ENCODE assay signal across 9 mouse cellular contexts in the genomic region with DNA sequence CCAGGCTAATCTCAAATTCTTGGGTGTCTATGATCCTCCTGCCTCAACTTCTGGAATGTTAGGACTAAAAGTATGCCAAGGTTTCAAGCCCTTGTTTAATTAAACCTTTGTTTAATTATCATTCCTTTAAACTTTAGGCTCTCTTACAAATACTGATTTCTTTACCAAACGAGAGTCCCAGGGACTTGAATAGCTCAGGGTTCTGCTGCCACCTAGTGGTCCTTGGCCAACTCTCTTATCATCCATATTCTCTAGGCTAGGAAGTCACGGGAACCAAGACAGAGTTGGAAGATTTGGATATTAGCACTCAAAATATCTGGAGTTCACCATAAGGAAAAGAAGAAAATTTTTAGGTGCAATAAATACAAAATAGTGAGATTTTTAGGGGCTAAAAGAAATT. TPM values are rescaled to one million over a fixed set of nuclear protein-coding genes. Genes with fewer than 3 reads are reported as not detected.
A peak's percentile ranks its signal among the peaks of the same experiment; 100 is the strongest.
DNase-seq lines count a peak whose midpoint lies in the region; ATAC-seq lines count a peak whose summit lies in the region.
"Had no signal": no experiment of that assay in that cellular context is flagged by ENCODE, and none has a peak within 500 bp of the region (broad histone marks: within the 10 kb centered on the region; RNA-seq: fewer than 3 reads in every experiment).

No protein-coding gene starts in this region.

- no peak overlapping the region for H3K9ac ChIP-seq in forebrain, embryonic 14.5 days (ENCODE audit: low read length)
- no peak overlapping the region for H3K9ac ChIP-seq in forebrain, embryonic 13.5 days

- no peak overlapping the region for H3K4me3 ChIP-seq in forebrain, embryonic 14.5 days (ENCODE audit: low read depth, low read length)
- no peak overlapping the region for H3K4me3 ChIP-seq in forebrain, embryonic 13.5 days
- H3K4me3 ChIP-seq: myocyte had no signal

- no peaks in the 10 kb centered on the region for H3K9me3 ChIP-seq in forebrain, embryonic 14.5 days (replicated peaks; ENCODE audit: control insufficient read depth, low read length)
- H3K9me3 ChIP-seq in forebrain, embryonic 13.5 days (replicated peaks), result no peaks in the 10 kb centered on the region

- no peak overlapping the region for H3K27ac ChIP-seq in forebrain, embryonic 14.5 days (ENCODE audit: low read depth, low read length)
- no peak overlapping the region for H3K27ac ChIP-seq in forebrain, embryonic 13.5 days

- no peak for ATAC-seq in forebrain, embryonic 14.5 days
- no peak for ATAC-seq in forebrain, embryonic 13.5 days
- ATAC-seq in megakaryocyte-erythroid progenitor cell, adult 5-6 weeks (replicated peaks; ENCODE audit: low FRiP score, low TSS enrichment, poor library complexity, severe bottlenecking), result peak; percentile 87

- WGBS in forebrain, embryonic 14.5 days, result 7% methylated on average over 2 of the region's 2 CpGs
- WGBS in forebrain, embryonic 13.5 days, result 8% methylated on average over 2 of the region's 2 CpGs

- DNase-seq in forebrain, embryonic 14.5 days (ENCODE audit: low spot score), result peak; percentile 90
- DNase-seq in adrenal gland, adult 8-10 months, result peak; percentile 54
- peak; percentile 86 for DNase-seq in embryo, embryonic 11 days
- peak; percentile 71 to 84 for DNase-seq in heart, postnatal 10 days
- DNase-seq in layer of hippocampus, postnatal 25 days (ENCODE audit: extremely low spot score in 1 of 2, low spot score in 1 of 2), result peak; percentile 32 to 84
- DNase-seq in spleen, postnatal 36 days (ENCODE audit: low spot score in 2 of 2), result peak; percentile 38 to 63

- H3K4me2 ChIP-seq in forebrain, embryonic 14.5 days (ENCODE audit: low read length), result no peak overlapping the region
- H3K4me2 ChIP-seq in forebrain, embryonic 13.5 days, result no peak overlapping the region

- no peaks in the 10 kb centered on the region for H3K4me1 ChIP-seq in forebrain, embryonic 14.5 days (ENCODE audit: control insufficient read depth, insufficient read depth, low read length)
- no peaks in the 10 kb centered on the region for H3K4me1 ChIP-seq in forebrain, embryonic 13.5 days

- intact Hi-C loops in heart, postnatal 10 days (cut with DNase I), result loop anchor here (1.0 to 5.0 kb wide), 3 partner anchors 76 to 155 kb away; no protein-coding TSS in a partner anchor

- H3K27me3 ChIP-seq in forebrain, embryonic 14.5 days (replicated peaks; ENCODE audit: control insufficient read depth, insufficient read depth, low read length), result no peaks in the 10 kb centered on the region
- H3K27me3 ChIP-seq in forebrain, embryonic 13.5 days, result no peaks in the 10 kb centered on the region

- H3K36me3 ChIP-seq in forebrain, embryonic 14.5 days (ENCODE audit: control insufficient read depth, insufficient read depth, low read length), result no peaks in the 10 kb centered on the region
- H3K36me3 ChIP-seq in forebrain, embryonic 13.5 days (ENCODE audit: poor library complexity, severe bottlenecking), result no peaks in the 10 kb centered on the region

RNA-seq across cellular contexts. Expression of a gene that starts 28.0 kb away (rescaled TPM):
- polyA plus RNA-seq in forebrain, embryonic 14.5 days (2014; fragmentation: Nextera tagmentation; extraction: Ambion mirVana), result 66.1 and 84.3 TPM in 2 replicates
- polyA plus RNA-seq in forebrain, embryonic 13.5 days (2015; fragmentation: Nextera tagmentation; extraction: Ambion mirVana), result 57.8 and 72.7 TPM in 2 replicates
- total RNA-seq in adrenal gland, adult 8-10 months (2022), result 10 to 100 TPM; 28.9 to 47.3 (median 35.4) TPM
- 10 to 100 TPM; 49.0 to 74.4 TPM for total RNA-seq in heart, postnatal 10 days (2021)
- 10 to 100 TPM; 70.7 to 78.1 TPM for total RNA-seq in layer of hippocampus, postnatal 25 days (2021)
- 9.2 and 21.2 TPM in 2 replicates for total RNA-seq in megakaryocyte-erythroid progenitor cell, adult 5-6 weeks (2014; fragmentation: Nextera tagmentation)
- total RNA-seq in megakaryocyte-erythroid progenitor cell, adult 5-6 weeks (2017), result 17.1 and 26.4 TPM in 2 replicates

RNA-seq across cellular contexts. Expression of a gene that starts 35.8 kb away (rescaled TPM):
- not detected in 2 replicates for polyA plus RNA-seq in forebrain, embryonic 14.5 days (2014; fragmentation: Nextera tagmentation; extraction: Ambion mirVana)
- polyA plus RNA-seq in forebrain, embryonic 13.5 days (2015; fragmentation: Nextera tagmentation; extraction: Ambion mirVana), result not detected in 2 replicates
- 1,000 to 10,000 TPM; 1,127 to 4,169 (median 2,179) TPM for total RNA-seq in adrenal gland, adult 8-10 months (2022)
- total RNA-seq in heart, postnatal 10 days (2021), result not detected
- not detected for total RNA-seq in layer of hippocampus, postnatal 25 days (2021)
- not detected in 2 replicates for total RNA-seq in megakaryocyte-erythroid progenitor cell, adult 5-6 weeks (2014; fragmentation: Nextera tagmentation)
- total RNA-seq in megakaryocyte-erythroid progenitor cell, adult 5-6 weeks (2017), result not detected in 2 replicates

Comparison
In these comparisons a context has a peak if more than half of its experiments do, and no peak if none do; other contexts are left out.
1. RNA of a gene that starts 35.8 kb away (total RNA-seq): 1,127 to 4,169 TPM in adrenal gland, adult 8-10 months; not detected in heart, postnatal 10 days, not detected in layer of hippocampus, postnatal 25 days and not detected in megakaryocyte-erythroid progenitor cell, adult 5-6 weeks; every median in the first group is over 1,000 times any median in the second.
2. Peak in every context shown above with its lines, with median percentiles within 50 percentile points of each other: DNase-seq.